Mouse (Mus musculus): Measurements from ENCODE around the gene Rtl10.
"Not testable (repeated sequence)": the region's sequence is repeated elsewhere in the genome, so short reads cannot be mapped to it uniquely, and the experiment has no call there.

Rtl10 gene

GRCm38 (mm10) chr16:18484386-18484785 is 14.3 kb upstream of the Rtl10 start:
- no peak for DNase-seq

GRCm38 (mm10) chr16:18484794-18485435 is 13.8 kb upstream of the Rtl10 start:
- DNase-seq: no peak

DNA sequence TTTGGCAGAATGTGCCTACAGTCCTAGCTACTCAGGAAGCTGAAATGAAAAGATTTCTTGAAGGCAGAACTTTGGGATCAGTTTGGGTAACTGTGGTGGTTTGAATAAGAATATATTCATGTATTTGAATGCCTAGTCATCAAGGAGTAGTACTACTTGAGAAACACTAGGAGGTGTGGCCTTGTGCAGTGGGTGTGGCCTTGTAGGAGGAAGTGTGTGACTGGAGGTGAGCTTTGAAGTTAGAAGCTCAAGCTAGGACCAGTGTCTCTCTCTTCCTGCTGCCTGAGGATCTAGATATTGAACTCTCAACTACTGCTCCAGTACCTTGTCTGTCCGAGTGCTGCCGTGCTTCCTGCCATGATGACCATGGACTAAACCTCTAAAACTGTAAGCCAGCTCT is 12.6 kb upstream of the Rtl10 start:
- peak in 1 of 2 experiments; percentile 9 for DNase-seq

- DNase-seq: no peak
Observed at GRCm38 (mm10) chr16:18490281-18490680, 8.4 kb upstream of the Rtl10 start.

- DNase-seq: no peak
Observed at GRCm38 (mm10) chr16:18490894-18491293, 7.8 kb upstream of the Rtl10 start.

GRCm38 (mm10) chr16:18497865-18498515 is 711 bp upstream of the Rtl10 start:
- no peak for DNase-seq

- DNase-seq: no peak
Observed at GRCm38 (mm10) chr16:18498996-18499395, 295 bp downstream of the Rtl10 start.

GRCm38 (mm10) chr16:18501531-18501930 is 2.8 kb downstream of the Rtl10 start:
- DNase-seq: no peak

DNA sequence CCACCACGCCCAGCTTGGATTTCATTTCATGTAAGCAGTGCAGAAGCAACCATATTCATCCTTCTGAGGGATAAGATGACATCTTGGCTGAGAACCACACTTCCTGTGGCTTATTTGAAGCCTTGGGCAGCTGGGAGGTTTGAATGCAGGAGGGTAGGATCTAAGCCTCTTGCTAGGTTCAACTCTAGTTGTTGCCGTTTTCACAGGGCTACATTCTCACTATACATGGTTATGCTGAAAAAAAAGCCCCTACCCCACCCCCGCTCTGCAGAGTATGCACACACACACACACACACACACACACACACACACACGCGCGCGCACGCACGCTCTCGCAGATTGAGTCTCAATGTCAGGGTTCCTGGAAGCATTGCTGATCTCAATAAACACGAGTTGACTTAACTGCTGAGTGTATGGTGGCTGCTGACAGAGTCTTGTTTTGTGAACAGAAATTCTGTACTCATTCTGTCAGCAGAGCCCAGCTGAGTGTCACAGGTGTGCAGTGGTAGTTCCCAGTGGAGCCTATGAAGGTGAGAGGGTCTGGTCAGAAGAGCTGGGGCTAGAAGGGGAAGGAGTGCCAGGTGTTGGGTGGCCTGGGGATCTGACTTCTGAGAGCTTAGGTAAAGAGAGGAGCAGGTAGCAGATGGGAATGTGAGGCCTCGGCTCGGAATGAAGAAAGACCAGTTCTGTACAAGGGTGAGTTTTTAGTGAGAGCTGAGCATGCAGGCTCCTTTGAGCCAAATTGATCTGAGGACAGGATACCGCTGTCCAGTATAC is 5.1 kb downstream of the Rtl10 start:
- DNase-seq: no peak

DNA sequence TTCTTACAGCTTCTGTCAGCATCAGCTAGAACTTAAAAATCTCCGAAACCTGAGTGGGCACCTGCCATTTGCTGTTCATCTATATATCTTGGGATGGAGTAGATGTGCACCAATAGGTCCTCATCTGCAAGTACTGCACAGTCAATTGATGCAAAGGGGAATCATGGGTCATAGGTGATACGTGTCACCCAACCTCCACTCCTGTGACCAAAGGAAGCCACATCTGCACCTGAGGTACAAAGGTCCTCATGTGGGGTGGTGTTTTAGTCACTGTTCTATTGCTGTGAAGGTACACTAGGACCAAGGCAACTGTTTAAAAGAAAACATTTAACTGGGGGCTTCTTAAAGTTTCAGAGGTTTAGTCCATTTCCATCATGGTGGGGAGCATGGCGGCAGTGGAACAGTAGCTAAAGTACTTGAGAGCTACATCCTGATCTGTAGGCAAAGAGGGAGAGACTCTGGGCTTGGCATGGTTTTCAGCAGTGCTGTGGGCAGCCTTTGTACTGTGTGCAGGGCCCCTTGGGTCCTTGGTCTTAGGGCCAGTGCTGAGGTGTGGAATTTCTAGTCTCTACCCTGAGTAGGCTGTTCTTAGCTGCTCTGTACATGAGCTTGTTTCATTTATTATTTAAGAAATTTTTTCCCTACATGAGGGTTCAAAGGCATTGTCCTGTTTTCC is 8.0 kb downstream of the Rtl10 start:
- DNase-seq: no peak

GRCm38 (mm10) chr16:18507200-18507549 is 8.5 kb downstream of the Rtl10 start:
- DNase-seq: no peak

GRCm38 (mm10) chr16:18511741-18512140 is 13.0 kb downstream of the Rtl10 start:
- DNase-seq: no peak

DNA sequence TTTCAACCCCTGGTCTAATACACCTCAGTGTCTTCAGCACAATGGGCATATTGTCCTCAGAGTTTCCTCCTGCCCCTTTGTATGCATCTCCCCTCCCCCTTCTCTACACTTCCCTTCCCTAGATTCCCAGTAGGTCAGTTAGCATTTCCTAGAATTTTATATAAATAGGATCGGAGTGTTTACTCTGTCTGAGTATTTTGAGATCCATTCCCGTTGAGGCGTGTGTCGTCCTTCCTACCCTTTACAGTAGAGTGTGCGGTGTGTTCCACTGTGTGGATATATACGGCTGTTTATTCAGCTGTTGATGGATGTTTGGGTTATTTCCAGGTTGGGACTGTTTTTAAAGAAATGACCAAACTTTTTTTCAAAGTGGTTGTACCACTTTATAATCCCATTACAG is 14.8 kb downstream of the Rtl10 start:
- no peak for DNase-seq

DNA sequence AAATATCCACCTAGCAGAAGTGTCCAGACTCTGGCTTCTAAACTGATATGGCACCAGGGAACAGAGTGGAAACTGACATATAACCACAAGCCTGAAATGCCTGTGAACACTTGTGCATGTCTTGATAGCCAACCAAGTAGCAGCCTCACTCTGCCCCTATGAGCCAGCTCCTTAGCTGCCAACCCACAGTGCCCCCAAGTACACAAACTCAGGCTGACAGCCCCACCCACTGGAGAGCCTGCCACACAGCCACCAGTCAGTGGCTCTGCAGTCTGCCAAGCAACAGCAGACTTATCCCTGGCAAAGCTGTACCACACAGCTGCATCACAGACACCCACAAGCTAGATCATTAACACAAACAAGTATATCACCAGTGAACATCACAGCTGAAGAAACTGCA is 19.4 kb downstream of the Rtl10 start:
- no peak for DNase-seq

DNA sequence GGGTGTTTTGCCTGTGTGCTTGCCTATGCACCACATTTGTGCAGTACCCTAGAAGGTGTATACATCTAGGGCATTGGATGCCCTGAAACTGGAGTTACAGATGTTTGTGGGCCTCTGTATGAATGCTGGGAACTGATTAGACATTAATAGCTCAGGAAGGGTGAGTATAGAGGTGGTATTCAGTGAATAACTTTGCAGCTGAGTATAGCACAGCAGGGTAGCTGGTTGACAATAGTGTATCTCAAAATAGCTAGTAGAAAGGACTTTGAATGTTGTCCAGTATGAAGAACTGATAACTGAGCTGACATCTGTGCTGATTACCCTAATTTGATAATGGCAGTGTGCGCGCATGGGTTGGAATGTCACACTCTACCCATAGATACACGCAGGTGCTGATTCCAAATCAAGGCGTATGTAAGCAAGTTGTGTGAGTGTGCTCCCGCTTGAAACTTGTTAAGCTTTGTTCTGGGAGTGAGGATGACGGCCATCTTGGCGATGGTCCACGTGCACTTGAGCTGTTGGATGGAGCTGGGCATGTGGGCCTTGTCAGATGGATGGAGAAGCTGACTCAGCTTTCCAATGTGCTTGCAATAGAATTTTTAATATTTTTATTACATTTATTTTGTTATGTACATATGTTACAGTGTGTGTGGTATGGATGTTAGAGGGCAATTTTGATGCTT is 25.0 kb downstream of the Rtl10 start:
- no peak for DNase-seq

- no peak for DNase-seq
Observed at GRCm38 (mm10) chr16:18528656-18529055, 30.0 kb downstream of the Rtl10 start.

DNA sequence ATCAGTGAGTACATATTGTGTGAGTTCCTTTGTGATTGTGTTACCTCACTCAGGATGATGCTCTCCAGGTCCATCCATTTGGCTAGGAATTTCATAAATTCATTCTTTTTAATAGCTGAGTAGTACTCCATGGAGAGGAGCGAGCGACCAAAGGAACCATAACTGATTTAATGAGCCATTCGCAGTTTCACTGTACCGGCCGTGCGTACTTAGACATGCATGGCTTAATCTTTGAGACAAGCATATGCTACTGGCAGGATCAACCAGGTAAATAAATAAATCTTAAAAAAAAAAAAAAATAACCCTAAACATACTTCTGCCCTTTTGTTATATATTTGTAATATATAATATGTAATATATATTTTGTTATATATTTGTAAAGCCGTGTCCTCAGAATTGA is 34.4 kb downstream of the Rtl10 start:
- DNase-seq: not testable (repeated sequence)

- no peak for DNase-seq
Observed at GRCm38 (mm10) chr16:18537407-18537990, 38.8 kb downstream of the Rtl10 start.

- no peak for DNase-seq
Observed at GRCm38 (mm10) chr16:18539281-18539680, 40.6 kb downstream of the Rtl10 start.

- no peak for DNase-seq
Observed at GRCm38 (mm10) chr16:18543151-18543829, 44.6 kb downstream of the Rtl10 start.

GRCm38 (mm10) chr16:18547891-18548290 is 49.2 kb downstream of the Rtl10 start:
- DNase-seq: no peak
